Mouse (Mus musculus): Measurements from ENCODE around the gene Slc31a2. TPM values are rescaled to one million over a fixed set of nuclear protein-coding genes. Genes with fewer than 3 reads are reported as not detected.
A peak's percentile ranks its signal among the peaks of the same experiment; 100 is the strongest.

The Slc31a2 gene
- polyA plus RNA-seq, 1 experiment = 7.8 TPM

- Histone ChIP-seq H3K36me3 (ENCODE audit: control insufficient read depth, insufficient read depth, low read length, poor library complexity, severe bottlenecking) (no peaks in the 10 kb centered on the region), H3K9me3 (replicated peaks; ENCODE audit: control insufficient read depth, insufficient read depth, low read length, poor library complexity, severe bottlenecking) (no peaks in the 10 kb centered on the region), H3K27me3 (ENCODE audit: control insufficient read depth, insufficient read depth, low read length, poor library complexity, severe bottlenecking) (no peaks in the 10 kb centered on the region), H3K4me1 (ENCODE audit: control insufficient read depth, insufficient read depth, low read length) (peaks cover 3% of the 10 kb centered on the region), H3K27ac (ENCODE audit: insufficient read depth, low read length) (no peak overlapping the region), H3K9ac (ENCODE audit: low read depth, poor library complexity, severe bottlenecking) (peak overlapping the region; percentile 38; the same call in 1 of the 2 replicates), H3K4me3 (ENCODE audit: low read depth, low read length) (no peak overlapping the region)
- TF ChIP-seq POLR2A (IDR thresholded peaks at IDR 0.05; ENCODE audit: insufficient read depth, low read length) = no peak
- TF ChIP-seq EP300 (IDR thresholded peaks at IDR 0.05; ENCODE audit: insufficient read depth, low read depth, low read length) = no peak
- TF ChIP-seq CTCF (IDR thresholded peaks at IDR 0.05; ENCODE audit: low read depth, low read length) = no peak
Measured at GRCm38 (mm10) chr4:62285576-62285975, 23.2 kb downstream of the Slc31a2 start.

GRCm38 (mm10) chr4:62286257-62286991, 24.1 kb downstream of the Slc31a2 start:
- peak overlapping the region; percentile 38 for H3K9ac ChIP-seq (ENCODE audit: low read depth, poor library complexity, severe bottlenecking)
- peaks cover 3% of the 10 kb centered on the region for H3K4me1 ChIP-seq (ENCODE audit: control insufficient read depth, insufficient read depth, low read length)
- H3K9me3 ChIP-seq (replicated peaks; ENCODE audit: control insufficient read depth, insufficient read depth, low read length, poor library complexity, severe bottlenecking) = no peaks in the 10 kb centered on the region
- H3K4me3 ChIP-seq (ENCODE audit: low read depth, low read length) = peak overlapping the region; percentile 68
- H3K27ac ChIP-seq (ENCODE audit: insufficient read depth, low read length) = 0 out of 2 replicates have a peak overlapping the region, but pooled peaks have one; percentile 64
- no peaks in the 10 kb centered on the region for H3K27me3 ChIP-seq (ENCODE audit: control insufficient read depth, insufficient read depth, low read length, poor library complexity, severe bottlenecking)
- no peaks in the 10 kb centered on the region for H3K36me3 ChIP-seq (ENCODE audit: control insufficient read depth, insufficient read depth, low read length, poor library complexity, severe bottlenecking)
- TF ChIP-seq EP300 (IDR thresholded peaks at IDR 0.05; ENCODE audit: insufficient read depth, low read depth, low read length) (no peak), CTCF (IDR thresholded peaks at IDR 0.05; ENCODE audit: low read depth, low read length) (no peak), POLR2A (IDR thresholded peaks at IDR 0.05; ENCODE audit: insufficient read depth, low read length) (no peak)

- H3K27me3 ChIP-seq (ENCODE audit: control insufficient read depth, insufficient read depth, low read length, poor library complexity, severe bottlenecking) = no peaks in the 10 kb centered on the region
- H3K27ac ChIP-seq (ENCODE audit: insufficient read depth, low read length) = peak overlapping the region; percentile 64
- H3K9ac ChIP-seq (ENCODE audit: low read depth, poor library complexity, severe bottlenecking) = peak overlapping the region; percentile 38
- no peaks in the 10 kb centered on the region for H3K9me3 ChIP-seq (replicated peaks; ENCODE audit: control insufficient read depth, insufficient read depth, low read length, poor library complexity, severe bottlenecking)
- peak overlapping the region; percentile 53 for H3K4me3 ChIP-seq (ENCODE audit: low read depth, low read length)
- H3K4me1 ChIP-seq (ENCODE audit: control insufficient read depth, insufficient read depth, low read length) = peaks cover 3% of the 10 kb centered on the region
- H3K36me3 ChIP-seq (ENCODE audit: control insufficient read depth, insufficient read depth, low read length, poor library complexity, severe bottlenecking) = no peaks in the 10 kb centered on the region
- TF ChIP-seq EP300 (IDR thresholded peaks at IDR 0.05; ENCODE audit: insufficient read depth, low read depth, low read length) (0 out of 2 replicates have a peak, but pooled peaks have one; percentile 21), POLR2A (IDR thresholded peaks at IDR 0.05; ENCODE audit: insufficient read depth, low read length) (no peak)
Measured at GRCm38 (mm10) chr4:62286992-62287900, 24.9 kb downstream of the Slc31a2 start.

- Histone ChIP-seq H3K4me3 (ENCODE audit: low read depth, low read length) (no peak overlapping the region), H3K9me3 (replicated peaks; ENCODE audit: control insufficient read depth, insufficient read depth, low read length, poor library complexity, severe bottlenecking) (no peaks in the 10 kb centered on the region), H3K36me3 (ENCODE audit: control insufficient read depth, insufficient read depth, low read length, poor library complexity, severe bottlenecking) (no peaks in the 10 kb centered on the region), H3K4me1 (ENCODE audit: control insufficient read depth, insufficient read depth, low read length) (peaks cover 3% of the 10 kb centered on the region), H3K9ac (ENCODE audit: low read depth, poor library complexity, severe bottlenecking) (no peak overlapping the region), H3K27ac (ENCODE audit: insufficient read depth, low read length) (no peak overlapping the region), H3K27me3 (ENCODE audit: control insufficient read depth, insufficient read depth, low read length, poor library complexity, severe bottlenecking) (no peaks in the 10 kb centered on the region)
- no peak for TF ChIP-seq POLR2A (IDR thresholded peaks at IDR 0.05; ENCODE audit: insufficient read depth, low read length)
Measured at GRCm38 (mm10) chr4:62289226-62289625, 26.9 kb downstream of the Slc31a2 start.

- H3K4me3 ChIP-seq (ENCODE audit: low read depth, low read length) = no peak overlapping the region
- H3K9me3 ChIP-seq (replicated peaks; ENCODE audit: control insufficient read depth, insufficient read depth, low read length, poor library complexity, severe bottlenecking) = no peaks in the 10 kb centered on the region
- peaks cover 3% of the 10 kb centered on the region for H3K4me1 ChIP-seq (ENCODE audit: control insufficient read depth, insufficient read depth, low read length)
Measured at GRCm38 (mm10) chr4:62290816-62291505, 28.6 kb downstream of the Slc31a2 start.

More at GRCm38 (mm10) chr4:62290816-62291505, 28.6 kb downstream of the Slc31a2 start:
- Histone ChIP-seq H3K36me3 (ENCODE audit: control insufficient read depth, insufficient read depth, low read length, poor library complexity, severe bottlenecking) (no peaks in the 10 kb centered on the region), H3K27me3 (ENCODE audit: control insufficient read depth, insufficient read depth, low read length, poor library complexity, severe bottlenecking) (no peaks in the 10 kb centered on the region), H3K9ac (ENCODE audit: low read depth, poor library complexity, severe bottlenecking) (no peak overlapping the region), H3K27ac (ENCODE audit: insufficient read depth, low read length) (no peak overlapping the region)
- TF ChIP-seq EP300 (IDR thresholded peaks at IDR 0.05; ENCODE audit: insufficient read depth, low read depth, low read length) = no peak
- no peak for TF ChIP-seq CTCF (IDR thresholded peaks at IDR 0.05; ENCODE audit: low read depth, low read length)
- no peak for TF ChIP-seq POLR2A (IDR thresholded peaks at IDR 0.05; ENCODE audit: insufficient read depth, low read length)

All from ES-Bruce4 (cell line).